Mouse (Mus musculus): Measurements from ENCODE around the gene Cbln3. TPM values are rescaled to one million over a fixed set of nuclear protein-coding genes. Genes with fewer than 3 reads are reported as not detected.

Gene Cbln3
- polyA plus RNA-seq, 1 experiment from 2014 or later, result 0.18 TPM

Other genes starting within 250 kb of the Cbln3 start
- 93.6 and 95.7 TPM in 2 replicates for gene Ipo4, start 248.4 kb downstream of the Cbln3 start, polyA plus RNA-seq (2014; fragmentation: Nextera tagmentation; extraction: Ambion mirVana)
- 1.6 and 1.9 TPM in 2 replicates for gene Gm49378, start 246.5 kb downstream of the Cbln3 start, polyA plus RNA-seq (2014; fragmentation: Nextera tagmentation; extraction: Ambion mirVana)
- 112 and 114 TPM in 2 replicates for gene Tm9sf1, start 240.6 kb downstream of the Cbln3 start, polyA plus RNA-seq (2014; fragmentation: Nextera tagmentation; extraction: Ambion mirVana)
- 1.7 and 1.9 TPM in 2 replicates for gene Tssk4, start 234.2 kb downstream of the Cbln3 start, polyA plus RNA-seq (2014; fragmentation: Nextera tagmentation; extraction: Ambion mirVana)
- gene Mdp1, start 223.9 kb downstream of the Cbln3 start, polyA plus RNA-seq (2014; fragmentation: Nextera tagmentation; extraction: Ambion mirVana), result 53.8 and 58.9 TPM in 2 replicates
- gene Gmpr2, start 212.5 kb downstream of the Cbln3 start, polyA plus RNA-seq (2014; fragmentation: Nextera tagmentation; extraction: Ambion mirVana), result 53.5 and 62.5 TPM in 2 replicates
- gene Nedd8, start 212.3 kb downstream of the Cbln3 start, polyA plus RNA-seq (2014; fragmentation: Nextera tagmentation; extraction: Ambion mirVana), result 547 and 563 TPM in 2 replicates
- 46.4 and 49.1 TPM in 2 replicates for gene Tinf2, start 202.6 kb downstream of the Cbln3 start, polyA plus RNA-seq (2014; fragmentation: Nextera tagmentation; extraction: Ambion mirVana)
- gene Tgm1, start 170.5 kb downstream of the Cbln3 start, polyA plus RNA-seq (2014; fragmentation: Nextera tagmentation; extraction: Ambion mirVana), result 1.3 and 1.6 TPM in 2 replicates
- 29.7 and 32.7 TPM in 2 replicates for gene Rabggta, start 162.1 kb downstream of the Cbln3 start, polyA plus RNA-seq (2014; fragmentation: Nextera tagmentation; extraction: Ambion mirVana)
- gene Dhrs1, start 138.7 kb downstream of the Cbln3 start, polyA plus RNA-seq (2014; fragmentation: Nextera tagmentation; extraction: Ambion mirVana), result 81.9 and 84.3 TPM in 2 replicates
- gene Nop9, start 138.7 kb downstream of the Cbln3 start, polyA plus RNA-seq (2014; fragmentation: Nextera tagmentation; extraction: Ambion mirVana), result 42.8 and 45.0 TPM in 2 replicates
- 5.4 and 8.1 TPM in 2 replicates for gene Cideb, start 125.9 kb downstream of the Cbln3 start, polyA plus RNA-seq (2014; fragmentation: Nextera tagmentation; extraction: Ambion mirVana)
- 0.08 and 0.65 TPM in 2 replicates for gene Ltb4r2, start 123.0 kb downstream of the Cbln3 start, polyA plus RNA-seq (2014; fragmentation: Nextera tagmentation; extraction: Ambion mirVana)
- 0.30 and 0.38 TPM in 2 replicates for gene Ltb4r1, start 118.4 kb downstream of the Cbln3 start, polyA plus RNA-seq (2014; fragmentation: Nextera tagmentation; extraction: Ambion mirVana)
- 5.8 and 7.2 TPM in 2 replicates for gene Adcy4, start 100.3 kb downstream of the Cbln3 start, polyA plus RNA-seq (2014; fragmentation: Nextera tagmentation; extraction: Ambion mirVana)
- gene Ripk3, start 95.5 kb downstream of the Cbln3 start, polyA plus RNA-seq (2014; fragmentation: Nextera tagmentation; extraction: Ambion mirVana), result 48.5 and 51.7 TPM in 2 replicates
- gene Nfatc4, start 61.2 kb downstream of the Cbln3 start, polyA plus RNA-seq (2014; fragmentation: Nextera tagmentation; extraction: Ambion mirVana), result 34.3 and 37.4 TPM in 2 replicates
- gene Nynrin, start 30.4 kb downstream of the Cbln3 start, polyA plus RNA-seq (2014; fragmentation: Nextera tagmentation; extraction: Ambion mirVana), result 15.9 and 18.6 TPM in 2 replicates
- 10.4 and 11.2 TPM in 2 replicates for gene Khnyn, start 555 bp upstream of the Cbln3 start, polyA plus RNA-seq (2014; fragmentation: Nextera tagmentation; extraction: Ambion mirVana)
- gene Sdr39u1, start 15.9 kb upstream of the Cbln3 start, polyA plus RNA-seq (2014; fragmentation: Nextera tagmentation; extraction: Ambion mirVana), result 66.2 and 70.4 TPM in 2 replicates
- 0.95 and 1.1 TPM in 2 replicates for gene Cma1, start 60.3 kb upstream of the Cbln3 start, polyA plus RNA-seq (2014; fragmentation: Nextera tagmentation; extraction: Ambion mirVana)
- gene Cma2, start 66.6 kb upstream of the Cbln3 start, polyA plus RNA-seq (2014; fragmentation: Nextera tagmentation; extraction: Ambion mirVana), result not detected in 2 replicates
- gene Mcpt1, start 133.6 kb upstream of the Cbln3 start, polyA plus RNA-seq (2014; fragmentation: Nextera tagmentation; extraction: Ambion mirVana), result 0.24 TPM in 2 replicates
- gene Mcpt9, start 146.1 kb upstream of the Cbln3 start, polyA plus RNA-seq (2014; fragmentation: Nextera tagmentation; extraction: Ambion mirVana), result not detected in 2 replicates
- gene Mcpt2, start 157.6 kb upstream of the Cbln3 start, polyA plus RNA-seq (2014; fragmentation: Nextera tagmentation; extraction: Ambion mirVana), result 0.17 and 0.18 TPM in 2 replicates
- gene Mcpt4, start 177.9 kb upstream of the Cbln3 start, polyA plus RNA-seq (2014; fragmentation: Nextera tagmentation; extraction: Ambion mirVana), result 0.22 TPM in 1 of 2 replicates, not detected in the other
- 1.5 and 1.8 TPM in 2 replicates for gene Mcpt8, start 200.9 kb upstream of the Cbln3 start, polyA plus RNA-seq (2014; fragmentation: Nextera tagmentation; extraction: Ambion mirVana)
- not detected in 2 replicates for gene Ctsg, start 218.2 kb upstream of the Cbln3 start, polyA plus RNA-seq (2014; fragmentation: Nextera tagmentation; extraction: Ambion mirVana)
- gene Gzme, start 236.2 kb upstream of the Cbln3 start, polyA plus RNA-seq (2014; fragmentation: Nextera tagmentation; extraction: Ambion mirVana), result not detected in 2 replicates
- gene Gzmd, start 248.2 kb upstream of the Cbln3 start, polyA plus RNA-seq (2014; fragmentation: Nextera tagmentation; extraction: Ambion mirVana), result not detected in 2 replicates

Data from intestine, embryonic 14.5 days (tissue).